Mouse (Mus musculus) R1 (cell line): Measurements from ENCODE around the gene 9530053A07Rik.
"Not testable (repeated sequence)": the region's sequence is repeated elsewhere in the genome, so short reads cannot be mapped to it uniquely, and the experiment has no call there.

Experiments
- DNase-seq: peaks from one replicate; pipeline ENCODE4 v3.0.0-alpha.2; 2018; ENCODE audit warnings: low read depth, low spot score

9530053A07Rik gene

DNA sequence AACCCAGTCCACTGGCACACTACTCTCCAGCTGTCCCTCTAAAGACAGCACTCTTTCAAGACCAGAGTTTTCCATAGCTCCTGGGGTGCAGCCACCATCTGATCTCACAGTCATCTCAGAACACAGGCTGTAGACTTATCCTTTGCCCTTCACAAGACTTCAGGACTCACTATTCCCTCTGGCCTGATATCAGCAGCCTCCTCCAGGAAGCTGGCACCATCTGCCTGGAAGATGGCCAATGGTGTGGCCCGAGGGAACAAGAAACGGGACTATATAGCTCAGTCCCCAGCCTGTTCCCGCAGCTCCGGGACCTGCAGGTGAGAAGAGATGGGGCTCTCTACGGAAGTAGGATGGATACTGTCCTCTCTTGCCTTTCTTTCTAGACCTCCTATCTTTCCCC is at the start of gene 9530053A07Rik:
TSS of gene 9530053A07Rik (plus strand) at position 301 of the 400 bp plus-strand sequence.
- no peak for DNase-seq

DNA sequence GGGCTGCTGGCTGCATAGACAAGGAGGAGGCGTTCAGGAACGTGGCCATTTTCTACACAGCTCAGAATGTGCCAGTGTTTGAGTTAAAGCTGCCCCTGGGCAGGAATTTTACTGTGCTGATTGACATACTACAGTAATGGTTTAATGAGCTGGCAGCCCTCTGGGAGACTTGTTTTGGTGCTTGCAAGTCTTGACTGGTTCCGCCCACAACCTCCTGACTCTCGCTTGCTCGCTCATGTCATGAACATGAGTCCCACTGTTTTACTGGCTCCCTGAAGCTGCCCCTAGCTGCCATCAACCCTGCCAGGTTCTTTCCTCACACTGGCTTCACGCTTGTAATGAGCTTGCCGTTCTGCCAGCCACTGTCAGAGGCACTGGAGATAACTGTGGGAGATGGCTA is 45.1 kb upstream of the 9530053A07Rik start:
- DNase-seq = no peak

DNA sequence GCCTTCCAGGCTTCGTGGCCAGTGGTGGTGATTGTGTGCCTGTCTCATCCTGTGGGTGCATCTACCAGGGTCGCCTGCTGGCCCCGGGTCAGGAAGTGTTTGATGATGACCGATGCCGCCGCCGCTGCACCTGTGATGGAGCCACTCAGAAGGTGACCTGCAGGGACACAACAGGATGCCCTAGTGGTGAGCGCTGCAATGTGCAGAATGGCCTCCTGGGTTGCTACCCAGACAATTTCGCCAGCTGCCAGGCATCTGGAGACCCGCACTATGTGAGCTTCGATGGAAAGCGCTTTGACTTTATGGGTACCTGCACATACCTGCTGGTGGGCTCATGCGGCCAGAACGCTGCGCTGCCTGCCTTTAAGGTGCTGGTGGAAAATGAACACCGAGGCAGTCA is 43.0 kb upstream of the 9530053A07Rik start:
- DNase-seq = peak; percentile 55

DNA sequence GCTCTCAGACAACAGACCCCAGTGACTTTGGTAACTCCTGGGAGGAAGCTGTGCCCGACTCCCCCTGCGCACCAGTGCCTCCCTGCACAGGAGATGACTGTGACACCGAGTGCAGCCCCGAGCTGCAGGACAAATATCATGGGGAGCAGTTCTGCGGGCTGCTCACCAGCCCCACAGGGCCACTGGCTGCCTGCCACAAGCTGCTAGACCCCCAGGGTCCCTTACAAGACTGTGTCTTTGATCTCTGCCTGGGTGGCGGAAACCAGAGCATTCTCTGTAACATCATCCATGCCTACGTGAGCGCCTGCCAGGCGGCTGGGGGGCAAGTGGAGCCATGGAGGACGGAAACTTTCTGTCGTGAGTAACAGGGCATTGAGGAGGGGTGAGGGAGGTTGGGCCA is 35.7 kb upstream of the 9530053A07Rik start:
- no peak for DNase-seq

DNA sequence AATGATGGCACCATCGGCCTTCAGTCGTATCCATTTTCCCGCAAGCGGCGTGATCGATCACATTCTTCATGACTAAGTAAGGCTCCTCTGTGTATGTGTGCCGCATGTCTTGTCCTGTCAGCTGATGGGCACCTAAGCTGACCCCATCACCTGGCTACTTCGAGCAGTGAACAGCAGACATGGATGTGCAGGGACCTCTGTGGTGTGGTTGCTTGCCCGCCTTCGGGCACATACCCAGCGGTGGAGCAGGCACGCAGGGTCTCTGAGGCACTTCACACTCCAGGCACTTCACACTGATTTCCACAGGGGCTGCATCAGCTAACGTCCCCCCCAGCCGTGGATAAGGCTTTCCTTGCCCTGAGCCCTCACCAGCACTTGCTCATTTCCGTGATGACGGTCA is 30.2 kb upstream of the 9530053A07Rik start:
- no peak for DNase-seq

DNA sequence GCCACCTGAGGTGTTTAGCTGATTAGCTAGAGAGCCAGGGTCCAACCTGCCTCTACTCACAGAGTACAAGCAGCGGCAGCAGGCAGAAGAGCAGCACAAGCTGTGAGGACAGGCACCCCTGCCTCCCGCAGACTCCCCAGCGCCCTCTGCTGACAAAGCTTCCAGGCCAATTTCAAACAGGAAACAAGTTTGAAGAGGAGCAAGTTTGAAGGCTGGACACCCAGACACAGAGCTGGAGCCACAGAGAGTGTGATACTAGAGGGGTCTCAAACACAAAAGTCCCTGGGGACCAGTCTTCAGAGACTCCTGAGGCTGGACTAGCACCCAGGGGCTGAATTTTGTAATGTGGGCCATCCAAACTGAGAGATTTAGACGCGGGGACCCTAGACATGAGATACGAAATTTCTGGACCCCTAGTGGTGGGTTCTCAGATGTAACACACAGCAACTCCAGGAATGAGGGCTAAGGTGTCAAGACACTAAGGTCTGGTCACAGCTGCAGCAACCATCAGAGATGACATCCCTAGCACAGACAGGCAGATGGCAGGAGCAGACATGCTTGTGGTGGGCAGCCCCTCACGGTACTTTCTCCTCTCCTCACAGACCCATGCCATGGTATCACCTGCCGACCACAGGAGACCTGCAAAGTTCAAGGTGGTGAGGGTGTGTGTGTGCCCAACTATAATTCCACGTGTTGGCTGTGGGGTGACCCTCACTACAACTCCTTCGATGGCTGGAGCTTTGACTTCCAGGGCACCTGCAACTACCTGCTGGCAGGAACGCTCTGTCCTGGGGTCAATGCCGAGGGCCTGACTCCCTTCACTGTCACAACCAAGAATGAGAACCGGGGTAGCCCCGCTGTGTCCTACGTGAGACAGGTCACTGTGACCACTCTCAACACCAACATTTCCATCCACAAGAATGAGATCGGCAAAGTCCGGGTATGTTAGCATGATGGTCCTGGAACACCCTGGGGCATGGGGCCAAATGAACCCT is 28.4 kb upstream of the 9530053A07Rik start:
- peak; percentile 89 for DNase-seq

DNA sequence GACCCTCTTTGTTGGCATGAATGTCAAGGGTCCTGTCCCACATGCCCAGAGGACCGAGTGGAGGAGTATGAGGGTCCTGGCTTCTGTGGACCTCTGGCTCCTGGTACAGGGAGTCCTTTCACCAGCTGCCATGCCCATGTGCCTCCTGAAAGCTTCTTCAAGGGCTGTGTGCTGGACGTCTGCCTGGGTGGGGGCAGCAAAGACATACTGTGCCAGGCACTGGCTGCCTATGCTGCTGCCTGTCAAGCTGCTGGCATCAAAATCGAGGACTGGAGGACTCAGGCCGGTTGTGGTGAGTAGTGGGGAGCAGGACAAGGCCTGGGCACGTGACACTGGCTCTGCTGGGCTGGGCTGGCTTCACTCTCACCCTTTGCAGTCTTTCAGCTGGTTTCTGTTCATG is 26.3 kb upstream of the 9530053A07Rik start:
- DNase-seq = not testable (repeated sequence)

DNA sequence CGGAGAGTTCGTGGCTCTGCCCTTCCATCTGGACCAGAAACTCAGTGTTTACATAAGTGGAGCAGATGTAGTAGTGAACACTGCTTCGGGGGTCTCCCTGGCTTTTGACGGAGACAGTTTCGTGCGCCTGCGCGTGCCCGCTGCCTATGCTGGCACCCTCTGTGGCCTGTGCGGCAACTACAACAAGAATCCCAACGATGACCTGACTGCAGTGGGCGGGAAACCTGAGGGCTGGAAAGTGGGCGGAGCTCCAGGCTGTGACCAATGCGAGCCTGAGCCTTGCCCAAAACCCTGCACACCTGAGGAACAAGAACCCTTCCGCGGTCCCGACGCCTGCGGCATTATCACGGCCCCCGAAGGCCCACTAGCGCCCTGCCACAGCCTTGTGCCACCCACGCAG is 24.6 kb upstream of the 9530053A07Rik start:
- DNase-seq = peak; percentile 87

DNA sequence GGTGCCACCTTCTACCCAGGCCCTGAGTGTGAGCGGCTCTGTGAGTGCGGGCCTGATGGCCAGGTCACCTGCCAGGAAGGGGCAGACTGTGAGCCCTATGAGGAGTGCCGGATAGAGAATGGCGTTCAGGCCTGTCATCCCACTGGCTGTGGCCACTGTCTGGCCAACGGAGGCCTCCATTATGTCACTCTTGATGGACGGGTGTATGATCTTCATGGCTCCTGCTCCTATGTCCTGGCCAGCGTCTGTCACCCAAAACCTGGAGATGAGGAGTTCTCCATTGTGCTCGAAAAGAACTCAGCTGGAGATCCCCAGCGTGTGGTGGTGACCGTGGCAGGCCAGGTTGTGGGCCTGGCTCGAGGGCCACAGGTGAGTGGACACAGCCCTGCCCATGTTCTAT is 23.0 kb upstream of the 9530053A07Rik start:
- no peak for DNase-seq

DNA sequence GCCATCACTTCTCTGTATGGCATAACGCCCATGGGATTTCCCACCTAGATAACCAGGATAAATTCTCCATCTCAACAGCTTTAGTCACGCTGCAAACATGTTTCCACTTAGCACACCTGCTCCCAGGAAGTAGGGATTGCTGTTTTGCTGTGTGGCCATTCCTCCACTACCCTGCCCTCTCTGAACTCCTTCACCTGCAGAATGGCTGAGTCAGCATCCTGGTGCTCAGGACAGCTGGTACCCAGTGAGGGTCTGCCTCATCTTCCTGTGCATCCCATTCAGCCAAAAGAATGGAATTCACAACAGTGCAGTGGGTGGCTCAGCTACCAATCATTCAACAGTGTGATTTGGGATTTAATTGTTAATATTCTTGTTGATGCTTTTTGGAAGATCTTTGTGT is 14.6 kb upstream of the 9530053A07Rik start:
- DNase-seq = no peak

DNA sequence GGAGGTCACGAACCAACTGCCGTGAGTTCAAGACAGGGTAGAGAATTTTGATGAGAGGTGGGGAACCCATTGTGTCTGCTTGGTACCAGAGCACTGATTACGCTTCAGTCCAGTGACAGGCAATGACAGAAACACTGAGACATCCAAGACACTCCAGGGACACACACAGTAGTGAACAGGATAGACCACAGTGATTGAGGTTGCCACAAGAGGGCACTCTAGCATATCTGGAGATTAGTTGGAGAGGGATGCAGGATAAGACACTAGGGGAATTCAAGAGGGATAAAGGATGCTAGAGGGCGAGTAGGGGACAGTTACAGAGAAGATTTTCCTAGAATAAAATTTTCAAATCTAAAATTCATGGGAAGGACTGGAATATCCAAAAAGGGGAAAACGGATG is 8.3 kb downstream of the 9530053A07Rik start:
- peak; percentile 76 for DNase-seq

DNA sequence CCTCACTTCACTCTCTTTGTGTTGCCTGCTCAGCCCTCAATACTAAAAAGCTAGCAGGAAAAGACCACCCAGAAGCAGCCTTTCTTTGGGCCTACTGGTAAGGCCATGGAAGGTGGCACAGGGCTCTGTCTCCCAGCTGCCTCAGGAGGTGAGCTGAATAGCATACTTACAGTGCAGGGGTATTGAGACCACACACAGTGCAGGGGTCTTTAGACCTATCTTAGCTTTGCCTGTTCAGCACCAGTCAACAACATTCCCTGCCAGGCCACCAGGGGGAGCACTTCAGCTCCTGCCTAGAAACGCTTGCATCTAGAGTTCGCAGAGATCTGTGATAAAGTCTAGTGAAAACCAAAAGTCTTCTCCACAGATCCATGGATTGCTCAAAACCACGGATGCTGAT is 19.0 kb downstream of the 9530053A07Rik start:
- DNase-seq = peak; percentile 81

DNA sequence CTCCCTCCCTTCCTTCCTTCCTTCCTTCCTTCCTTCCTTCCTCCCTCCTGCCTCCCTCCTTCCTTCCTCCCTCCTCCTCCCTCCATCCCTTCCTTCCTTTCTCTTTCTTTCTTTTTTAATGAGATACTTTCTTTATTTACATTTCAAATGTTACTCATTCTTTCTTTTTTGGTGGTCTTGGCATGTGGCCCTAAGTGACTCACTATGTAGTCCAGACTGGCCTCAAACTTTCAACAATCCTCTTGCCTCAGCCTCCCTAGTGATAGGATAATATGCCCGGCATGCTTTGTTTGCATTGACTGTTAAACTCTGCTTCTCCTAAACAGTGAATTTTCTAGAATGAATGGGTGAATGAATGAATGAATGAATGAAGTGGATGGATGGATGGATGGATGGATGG is 20.6 kb downstream of the 9530053A07Rik start:
- no peak for DNase-seq

DNA sequence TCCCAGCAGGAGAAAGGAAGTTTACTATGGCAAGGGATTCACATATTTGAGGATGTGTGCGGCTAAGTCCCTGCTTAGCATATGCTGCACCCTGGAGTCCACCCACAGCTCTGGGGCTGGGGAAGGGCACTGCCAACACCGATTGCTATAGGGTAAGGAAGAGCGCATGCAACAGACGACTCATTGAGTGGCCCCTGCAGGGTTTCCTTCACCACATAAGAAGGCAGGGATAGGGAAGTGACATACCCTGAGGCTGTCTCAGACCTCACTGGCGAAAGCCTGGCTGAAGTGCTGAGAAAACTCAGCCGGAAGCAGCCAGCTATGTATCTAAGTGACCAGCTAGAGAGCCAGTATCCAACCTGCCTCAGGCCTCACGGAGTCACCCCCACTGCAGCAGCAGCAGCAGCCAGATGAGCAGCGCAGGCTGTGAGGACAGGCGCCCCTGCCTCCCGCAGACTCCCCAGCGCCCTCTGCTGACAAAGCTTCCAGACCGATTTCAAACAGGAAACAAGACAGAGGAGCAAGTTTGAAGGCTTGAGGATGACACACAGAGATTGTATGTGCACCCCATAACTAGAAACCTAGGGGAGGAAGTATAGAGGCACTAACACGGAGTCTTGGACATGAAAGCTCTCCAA is 22.4 kb downstream of the 9530053A07Rik start:
- DNase-seq = peak; percentile 61

DNA sequence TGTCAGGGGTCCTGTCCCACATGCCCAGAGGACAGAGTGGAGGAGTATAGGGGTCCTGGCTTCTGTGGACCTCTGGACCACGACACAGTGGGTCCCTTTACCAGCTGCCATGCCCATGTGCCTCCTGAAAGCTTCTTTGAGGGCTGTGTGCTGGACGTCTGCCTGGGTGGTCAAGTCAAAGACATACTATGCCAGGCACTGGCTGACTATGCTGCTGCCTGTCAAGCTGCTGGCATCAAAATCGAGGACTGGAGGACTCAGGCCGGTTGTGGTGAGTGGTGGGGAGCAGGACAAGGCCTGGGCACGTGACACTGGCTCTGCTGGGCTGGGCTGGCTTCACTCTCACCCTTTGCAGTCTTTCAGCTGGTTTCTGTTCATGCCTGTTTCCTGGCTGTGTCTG is 24.3 kb downstream of the 9530053A07Rik start:
- DNase-seq = not testable (repeated sequence)

DNA sequence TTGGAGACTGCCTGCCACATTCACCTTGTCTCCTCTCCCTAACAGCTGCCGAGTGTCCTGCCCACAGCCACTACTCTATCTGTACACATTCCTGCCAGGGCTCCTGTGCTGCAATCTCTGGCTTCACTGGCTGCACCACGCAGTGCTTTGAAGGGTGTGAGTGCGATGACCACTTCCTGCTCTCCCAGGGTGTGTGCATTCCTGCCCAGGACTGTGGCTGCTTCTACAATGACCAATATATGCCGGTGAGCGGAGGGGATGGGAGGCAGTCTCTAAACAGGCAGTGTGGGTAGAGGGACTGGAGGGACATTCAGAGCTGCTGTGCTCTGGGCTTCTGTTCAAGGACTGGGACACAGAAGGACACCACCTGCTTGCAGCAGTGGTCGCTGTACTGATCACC is 30.0 kb downstream of the 9530053A07Rik start:
- DNase-seq = no peak

DNA sequence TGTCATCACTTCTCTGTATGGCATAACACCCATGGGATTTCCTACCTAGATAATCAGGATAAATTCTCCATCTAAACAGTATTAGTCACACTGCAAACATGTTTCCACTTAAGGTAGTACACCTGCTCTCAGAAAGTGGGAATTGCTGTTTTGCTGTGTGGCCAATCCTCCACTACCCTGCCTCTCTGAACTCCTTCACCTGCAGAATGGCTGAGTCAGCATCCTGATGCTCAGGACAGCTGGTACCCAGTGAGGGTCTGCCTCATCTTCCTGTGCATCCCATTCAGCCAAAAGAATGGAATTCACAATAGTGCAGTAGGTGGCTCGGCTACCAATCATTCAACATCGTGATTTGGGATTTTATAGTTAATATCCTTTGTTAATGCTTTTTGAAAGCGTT is 30.6 kb downstream of the 9530053A07Rik start:
- no peak for DNase-seq

DNA sequence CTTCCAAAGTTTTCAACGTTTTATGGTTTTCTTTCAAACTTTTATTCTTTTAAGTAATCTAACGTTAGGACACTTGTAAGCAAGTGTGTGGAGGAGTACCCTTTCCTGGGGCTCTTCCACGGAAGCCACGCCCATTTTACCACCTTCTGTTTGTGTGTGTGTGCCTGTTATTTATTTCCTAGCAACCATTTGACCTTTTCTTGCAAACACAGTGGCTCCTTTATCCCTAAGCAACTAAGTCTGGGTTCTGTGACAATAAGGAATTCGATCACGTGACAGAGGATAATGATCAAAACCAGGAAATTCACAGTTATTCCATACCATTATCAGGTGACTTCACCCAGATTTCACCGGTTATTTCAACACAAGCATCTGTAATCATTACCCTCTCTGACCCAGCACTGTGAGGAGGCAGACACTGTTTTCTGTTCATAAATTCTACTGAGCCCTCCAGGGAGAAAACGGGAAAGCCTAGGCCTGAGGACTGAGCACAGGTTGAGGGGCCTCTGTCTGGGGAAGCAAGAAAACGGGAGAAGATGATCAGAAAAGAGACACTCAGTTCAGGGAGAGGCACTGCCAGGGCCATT is 32.0 kb downstream of the 9530053A07Rik start:
- DNase-seq = peak; percentile 56

DNA sequence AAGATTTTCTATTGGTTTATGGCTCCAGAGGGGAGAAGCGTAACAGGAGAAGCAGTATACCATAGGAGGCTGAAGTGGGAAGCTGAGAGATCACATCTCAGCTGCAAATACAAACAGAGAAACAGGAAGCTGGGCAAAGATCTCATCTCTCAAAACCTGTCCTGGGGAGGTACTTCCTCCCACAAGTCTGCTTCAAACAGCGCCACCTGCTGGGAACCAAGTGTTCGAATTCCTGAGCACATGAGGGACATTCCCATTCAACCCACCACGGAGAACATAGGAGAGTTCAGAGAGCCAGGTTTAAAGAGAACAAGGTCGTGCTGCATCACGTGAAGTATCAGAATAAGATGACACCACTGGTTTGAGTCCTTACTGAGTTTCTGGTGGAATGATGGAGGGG is 36.1 kb downstream of the 9530053A07Rik start:
- peak; percentile 74 for DNase-seq

DNA sequence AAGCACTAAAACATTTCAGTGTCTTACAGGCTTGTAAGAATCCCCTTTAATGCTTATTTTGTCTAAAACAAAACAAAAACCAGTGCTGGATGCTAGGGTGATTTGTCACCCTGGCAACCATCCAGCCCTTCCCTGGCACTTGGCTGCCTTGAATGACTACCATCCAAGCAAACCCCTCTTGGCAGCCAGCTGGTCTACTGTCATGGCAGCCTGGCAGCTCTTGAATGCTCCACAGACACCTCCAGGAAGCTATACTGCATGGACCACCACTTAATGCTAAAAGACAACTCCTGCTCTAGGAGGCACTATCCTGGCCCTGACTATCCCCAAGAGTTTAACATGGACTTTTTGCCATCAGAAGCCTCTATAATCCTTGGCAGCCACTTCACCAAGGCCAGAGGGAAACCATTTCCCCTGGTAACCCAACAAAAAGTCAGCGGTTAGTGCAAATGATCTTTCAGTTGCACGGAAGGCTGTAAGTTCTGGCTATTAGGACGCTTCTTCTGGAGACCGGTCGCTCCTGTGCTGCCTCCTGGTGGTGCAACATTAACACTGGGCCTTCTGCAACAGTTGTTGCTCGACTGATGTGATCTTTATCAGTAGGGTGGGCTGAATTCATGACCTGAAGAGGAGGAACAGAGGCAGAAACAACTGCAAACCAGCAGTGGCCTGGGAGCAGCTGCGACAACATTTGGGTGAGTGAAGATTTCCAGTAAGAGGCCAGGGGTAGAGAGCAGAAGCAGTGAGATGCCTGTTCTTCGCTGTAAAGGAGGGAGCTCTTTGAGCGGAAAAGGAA is 39.3 kb downstream of the 9530053A07Rik start:
- peak; percentile 88 for DNase-seq
